Mouse (Mus musculus) large intestine, adult 2 months (tissue): ENCODE results near the gene Tcp1. TPM values are rescaled to one million over a fixed set of nuclear protein-coding genes. Genes with fewer than 3 reads are reported as not detected.
"Not testable (repeated sequence)": the region's sequence is repeated elsewhere in the genome, so short reads cannot be mapped to it uniquely, and the experiment has no call there.

Source experiments
- DNase-seq: peaks from one replicate; pipeline ENCODE4 v3.0.0-alpha.2; 2012; ENCODE audit warnings: low read depth, low spot score
- WGBS: fragments of 180-500 bp; shearing (Covaris S2); methylation state at CpG from one replicate; pipeline ENCODE4 v1.1.7; 2018; 5-methylcytosine and 5-hydroxymethylcytosine counted together
- polyA plus RNA-seq: library from polyadenylated mRNA; depleted of rRNA; stranded (reverse); fragments of >200 nt; gene quantifications from 2 replicates; pipeline ENCODE4 v1.2.3, GENCODE M21; 2012; rRNA removed

Tcp1 gene
- polyA plus RNA-seq, 1 experiment: 56.8 TPM

DNA sequence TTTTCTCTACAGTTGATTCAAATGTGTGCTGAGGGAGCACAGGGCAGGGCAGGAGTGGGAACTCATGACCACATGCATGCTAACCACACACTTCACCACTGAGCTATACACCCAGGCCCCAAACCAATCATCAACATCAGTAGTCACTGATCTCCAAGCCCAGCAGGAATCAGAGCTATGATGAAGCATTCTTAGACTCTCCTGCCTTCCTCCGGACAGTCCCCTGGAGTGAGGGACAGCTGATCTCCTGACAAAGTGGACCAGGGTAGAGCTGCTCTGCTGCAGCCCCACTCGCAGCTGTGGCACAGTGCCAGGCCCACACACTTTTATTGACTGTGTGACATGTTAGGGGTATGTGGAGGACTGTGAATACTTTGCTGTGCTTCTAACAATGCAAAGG, 43.9 kb downstream of the Tcp1 start:
- DNase-seq: not testable (repeated sequence)
- 36% methylated on average over 1 of the region's 2 CpGs for WGBS

DNA sequence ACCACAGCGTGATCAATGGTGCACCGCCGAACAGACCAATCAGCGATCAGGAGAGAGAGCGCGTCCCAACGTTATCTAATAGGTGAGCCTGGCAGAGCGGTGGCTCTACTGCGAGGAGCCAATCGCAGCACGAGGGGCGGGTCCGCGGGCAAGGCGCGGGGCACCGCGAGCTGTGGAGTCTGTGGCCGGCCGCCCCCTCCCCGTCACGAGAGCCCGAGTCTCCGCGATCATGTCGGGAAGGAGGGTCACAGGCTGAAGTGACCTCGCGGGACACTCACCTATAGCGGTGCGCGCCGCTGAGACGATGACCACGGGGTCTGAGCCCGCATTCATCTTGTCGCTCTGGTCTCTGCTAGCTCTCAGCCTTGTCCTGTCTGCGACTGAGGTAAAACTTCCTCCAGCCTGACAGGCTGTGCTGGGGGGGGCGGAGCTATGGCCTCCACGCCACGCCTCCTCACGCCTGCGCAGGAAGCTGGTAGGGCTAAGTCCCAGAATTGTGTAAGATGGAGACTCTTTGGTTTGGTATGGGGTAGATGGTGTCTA, 44.9 kb downstream of the Tcp1 start, which contains the start of gene Acat2:
TSS of gene Acat2 (minus strand) at position 417 of the 543 bp plus-strand sequence.
- peak; percentile 80 for DNase-seq
- WGBS: under 1% methylated on average over 42 of the region's 42 CpGs

DNA sequence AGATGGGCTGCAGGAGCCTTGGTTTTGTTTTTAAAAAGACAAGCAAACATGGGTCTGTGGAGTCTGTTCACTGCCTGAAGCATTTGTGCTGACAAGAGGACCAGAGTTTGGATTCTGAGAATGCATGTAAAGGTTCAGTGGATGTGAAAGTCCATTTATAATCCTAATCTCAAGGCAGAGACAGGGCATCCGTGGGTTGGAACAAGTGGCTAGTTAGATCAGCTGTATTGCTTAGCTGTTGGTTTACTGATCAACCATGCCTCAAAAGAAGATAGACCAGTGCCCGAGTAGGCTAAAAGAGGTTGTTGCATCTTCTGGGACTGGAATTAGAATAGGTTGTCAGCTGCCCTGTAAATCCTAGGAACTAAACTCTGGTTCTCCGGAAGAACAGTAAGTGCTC, 48.0 kb downstream of the Tcp1 start:
- 63% methylated on average over 3 of the region's 3 CpGs for WGBS
- no peak for DNase-seq

DNA sequence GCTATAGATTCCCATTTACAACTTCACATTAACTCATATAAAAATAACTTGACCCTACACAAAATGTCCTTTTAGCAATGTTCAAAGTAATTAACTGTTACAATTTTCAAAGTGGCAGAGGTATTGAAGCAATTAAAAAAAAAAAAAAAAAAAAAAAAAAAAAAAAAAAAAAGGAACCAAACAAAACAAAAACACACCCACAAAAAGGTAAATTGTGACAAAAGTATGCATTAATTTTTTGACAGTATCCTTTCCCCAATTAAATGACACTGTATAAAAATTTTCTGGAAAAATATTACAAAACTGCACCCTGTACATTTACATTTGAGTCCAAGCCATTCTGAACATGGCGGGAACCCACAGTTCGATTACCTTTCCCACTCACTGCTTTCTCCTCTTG, 51.7 kb downstream of the Tcp1 start:
- DNase-seq: no peak
- WGBS: 88% methylated on average over 2 of the region's 2 CpGs

DNA sequence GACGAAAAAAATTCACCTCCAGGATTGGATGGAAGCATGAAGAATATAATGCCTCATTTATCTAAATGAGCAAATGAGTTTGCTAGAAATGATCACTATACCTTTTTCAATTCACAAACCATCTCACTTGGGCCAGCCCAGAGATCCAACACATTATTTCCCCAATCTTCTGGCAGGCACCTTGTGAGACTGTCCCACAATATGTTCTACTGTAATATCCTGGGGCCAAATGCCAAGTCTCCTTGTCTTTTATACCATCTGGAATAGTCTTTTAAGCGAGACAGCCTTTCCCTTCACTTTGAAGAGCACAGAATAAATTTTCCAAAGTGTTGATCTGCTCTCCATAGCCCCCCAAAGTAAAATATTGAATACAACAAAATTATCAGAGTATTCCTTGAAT, 58.4 kb downstream of the Tcp1 start:
- no peak for DNase-seq
- WGBS: 73% methylated on average over 2 of the region's 2 CpGs

Other genes starting within 250 kb of the Tcp1 start
- gene Slc22a1, start 239.9 kb upstream of the Tcp1 start, polyA plus RNA-seq: 36.3 and 50.9 TPM in 2 replicates
- 10.3 and 17.9 TPM in 2 replicates for gene Igf2r, start 146.0 kb upstream of the Tcp1 start, polyA plus RNA-seq
- not detected in 2 replicates for gene Mas1, start 47.6 kb upstream of the Tcp1 start, polyA plus RNA-seq
- 0.05 TPM in 1 of 2 replicates, not detected in the other for gene Mrgprh, start 39.7 kb upstream of the Tcp1 start, polyA plus RNA-seq
- 0.79 and 1.1 TPM in 2 replicates for gene Pnldc1, start 5.5 kb upstream of the Tcp1 start, polyA plus RNA-seq
- gene Mrpl18, start 644 bp downstream of the Tcp1 start, polyA plus RNA-seq: 35.1 and 38.9 TPM in 2 replicates
- gene Acat3, start 24.9 kb downstream of the Tcp1 start, polyA plus RNA-seq: 0.10 and 0.19 TPM in 2 replicates
- gene Acat2, start 45.0 kb downstream of the Tcp1 start, polyA plus RNA-seq: 17.0 and 20.3 TPM in 2 replicates
- 18.0 and 20.8 TPM in 2 replicates for gene Wtap, start 78.5 kb downstream of the Tcp1 start, polyA plus RNA-seq
- 156 and 214 TPM in 2 replicates for gene Sod2, start 91.1 kb downstream of the Tcp1 start, polyA plus RNA-seq
- 0.73 and 2.2 TPM in 2 replicates for gene Gpr31b, start 136.6 kb downstream of the Tcp1 start, polyA plus RNA-seq
- not detected in 2 replicates for gene Tcp10b, start 145.4 kb downstream of the Tcp1 start, polyA plus RNA-seq
- 2.0 and 6.7 TPM in 2 replicates for gene Unc93a, start 216.1 kb downstream of the Tcp1 start, polyA plus RNA-seq